Mouse (Mus musculus): ENCODE measurements around the gene Gm47959.
"Not testable (repeated sequence)": the region's sequence is repeated elsewhere in the genome, so short reads cannot be mapped to it uniquely, and the experiment has no call there.

The Gm47959 gene

GRCm38 (mm10) chr1:83000306-83000705 lies at the start of gene Gm47959:
Gene Gm47959 (plus strand): TSS chr1:83000548.
- not testable (repeated sequence) for DNase-seq (ENCODE audit: low read depth, low spot score)

- DNase-seq (ENCODE audit: low read depth, low spot score): not testable (repeated sequence)
These were observed 44.4 kb upstream of the Gm47959 start, which contains the start of gene Gm7544 for GRCm38 (mm10) chr1:82955913-82956312. Gene Gm7544 (minus strand): TSS chr1:82956013.

- no peak for DNase-seq (ENCODE audit: low read depth, low spot score)
These were observed 40.4 kb upstream of the Gm47959 start, which contains the start of gene Gm47955 for GRCm38 (mm10) chr1:82959870-82960385. Gene Gm47955 (plus strand): TSS chr1:82960286.

GRCm38 (mm10) chr1:82966413-82966812 lies 33.9 kb upstream of the Gm47959 start:
- DNase-seq (ENCODE audit: low read depth, low spot score): no peak

GRCm38 (mm10) chr1:82972046-82972445 lies 28.3 kb upstream of the Gm47959 start:
- no peak for DNase-seq (ENCODE audit: low read depth, low spot score)

- DNase-seq (ENCODE audit: low read depth, low spot score): no peak
These were observed 27.1 kb upstream of the Gm47959 start for GRCm38 (mm10) chr1:82973244-82973643.

GRCm38 (mm10) chr1:82973901-82974300 lies 26.4 kb upstream of the Gm47959 start:
- no peak for DNase-seq (ENCODE audit: low read depth, low spot score)

GRCm38 (mm10) chr1:82974342-82974741 lies 26.0 kb upstream of the Gm47959 start:
- DNase-seq (ENCODE audit: low read depth, low spot score): no peak

- DNase-seq (ENCODE audit: low read depth, low spot score): no peak
These were observed 24.6 kb upstream of the Gm47959 start for GRCm38 (mm10) chr1:82975750-82976149.

GRCm38 (mm10) chr1:82977840-82978239 lies 22.5 kb upstream of the Gm47959 start:
- DNase-seq (ENCODE audit: low read depth, low spot score): no peak

- peak; percentile 36 for DNase-seq (ENCODE audit: low read depth, low spot score)
These were observed 13.6 kb upstream of the Gm47959 start for GRCm38 (mm10) chr1:82986738-82987137.

GRCm38 (mm10) chr1:82987530-82988198 lies 12.7 kb upstream of the Gm47959 start:
- DNase-seq (ENCODE audit: low read depth, low spot score): peak; percentile 74

GRCm38 (mm10) chr1:82991062-82991461 lies 9.3 kb upstream of the Gm47959 start:
- DNase-seq (ENCODE audit: low read depth, low spot score): no peak

- DNase-seq (ENCODE audit: low read depth, low spot score): no peak
These were observed 8.8 kb upstream of the Gm47959 start for GRCm38 (mm10) chr1:82991596-82991995.

GRCm38 (mm10) chr1:82992093-82992492 lies 8.3 kb upstream of the Gm47959 start:
- DNase-seq (ENCODE audit: low read depth, low spot score): no peak

GRCm38 (mm10) chr1:82993947-82994346 lies 6.4 kb upstream of the Gm47959 start:
- DNase-seq (ENCODE audit: low read depth, low spot score): no peak

GRCm38 (mm10) chr1:83006218-83007179 lies 6.2 kb downstream of the Gm47959 start:
- no peak for DNase-seq (ENCODE audit: low read depth, low spot score)

- no peak for DNase-seq (ENCODE audit: low read depth, low spot score)
These were observed 7.1 kb downstream of the Gm47959 start for GRCm38 (mm10) chr1:83007471-83007870.

- no peak for DNase-seq (ENCODE audit: low read depth, low spot score)
These were observed 14.1 kb downstream of the Gm47959 start for GRCm38 (mm10) chr1:83014477-83014876.

- DNase-seq (ENCODE audit: low read depth, low spot score): no peak
These were observed 15.1 kb downstream of the Gm47959 start for GRCm38 (mm10) chr1:83015329-83015879.

- DNase-seq (ENCODE audit: low read depth, low spot score): no peak
These were observed 16.2 kb downstream of the Gm47959 start for GRCm38 (mm10) chr1:83016556-83016955.

GRCm38 (mm10) chr1:83031950-83032349 lies 31.6 kb downstream of the Gm47959 start:
- no peak for DNase-seq (ENCODE audit: low read depth, low spot score)
